In genomic region chr1:88521170-88521747, GRCm38 (mm10) we compare ENCODE assay signal across 21 mouse cellular contexts. TPM values are rescaled to one million over a fixed set of nuclear protein-coding genes. Genes with fewer than 3 reads are reported as not detected.
"Had no signal": no experiment of that assay in that cellular context is flagged by ENCODE, and none has a peak within 500 bp of the region (broad histone marks: within the 10 kb centered on the region; RNA-seq: fewer than 3 reads in every experiment).

No protein-coding gene starts in this region.

- H3K4me2 ChIP-seq: kidney, embryonic 15.5 days; limb, embryonic 12.5 days; limb, embryonic 15.5 days; liver, embryonic 11.5 days; lung, embryonic 14.5 days; neural tube, embryonic 12.5 days; neural tube, embryonic 15.5 days had no signal

- H3K27me3 ChIP-seq: kidney, embryonic 15.5 days; limb, embryonic 12.5 days; limb, embryonic 15.5 days; neural tube, embryonic 12.5 days; neural tube, embryonic 15.5 days had no signal

- H3K9ac ChIP-seq: kidney, embryonic 15.5 days; limb, embryonic 12.5 days; limb, embryonic 15.5 days; liver, embryonic 14.5 days; liver, postnatal 0 days; lung, embryonic 14.5 days; neural tube, embryonic 12.5 days; neural tube, embryonic 15.5 days had no signal

- H3K36me3 ChIP-seq: kidney, embryonic 15.5 days; limb, embryonic 12.5 days; limb, embryonic 15.5 days; neural tube, embryonic 12.5 days; neural tube, embryonic 15.5 days had no signal

- ATAC-seq: liver, postnatal 0 days; lung, postnatal 0 days had no signal

- DNase-seq: kidney, adult 8-10 months; kidney, postnatal 10 days; kidney, postnatal 4 days; left cerebral cortex, postnatal 4 days; liver, postnatal 0 days; lung, embryonic 14.5 days; right cerebral cortex, adult 18-20 months; right cerebral cortex, postnatal 14 days; right cerebral cortex, postnatal 4 days; thymus, postnatal 25 days had no signal

- H3K4me1 ChIP-seq: limb, embryonic 12.5 days; limb, embryonic 15.5 days; neural tube, embryonic 12.5 days had no signal

- H3K4me3 ChIP-seq: kidney, embryonic 15.5 days; limb, embryonic 12.5 days; limb, embryonic 15.5 days; neural tube, embryonic 12.5 days; neural tube, embryonic 15.5 days had no signal

- H3K27ac ChIP-seq: kidney, embryonic 15.5 days; limb, embryonic 12.5 days; limb, embryonic 15.5 days; liver, embryonic 14.5 days; macrophage; neural tube, embryonic 12.5 days; neural tube, embryonic 15.5 days; stomach, postnatal 0 days had no signal

- H3K9me3 ChIP-seq: kidney, embryonic 15.5 days; limb, embryonic 12.5 days; limb, embryonic 15.5 days; neural tube, embryonic 12.5 days; neural tube, embryonic 15.5 days had no signal

RNA-seq across cellular contexts. Expression of gene Glrp1, which starts 11.4 kb away (rescaled TPM):
- polyA plus RNA-seq: kidney, embryonic 15.5 days; limb, embryonic 12.5 days; limb, embryonic 15.5 days; neural tube, embryonic 12.5 days; neural tube, embryonic 15.5 days; stomach, embryonic 14.5 days; stomach, postnatal 0 days had no signal
